Mouse (Mus musculus) stomach, postnatal 0 days (tissue): ENCODE data around the gene Enah. TPM values are rescaled to one million over a fixed set of nuclear protein-coding genes. Genes with fewer than 3 reads are reported as not detected.
A peak's percentile ranks its signal among the peaks of the same experiment; 100 is the strongest.

Experiments used
- ATAC-seq: fragments of 200-750 bp; cut with Nextera tagmentation; 2 replicates; pipeline ENCODE4 v1.8.0; 2017; ENCODE audit not compliant: low FRiP score, low TSS enrichment
- DNase-seq: peaks from one replicate; pipeline ENCODE4 v3.0.0-alpha.2; 2016; ENCODE audit warnings: low spot score
- H3K27ac ChIP-seq: fragments of 300-500 bp; sonication (generic); replicated peaks from 2 replicates; pipeline ENCODE4 v1.5.1; 2014; ENCODE audit warnings: mild to moderate bottlenecking, control low read depth
- H3K27me3 ChIP-seq: fragments of 300-500 bp; sonication (generic); 2 replicates; pipeline ENCODE4 v1.6.1; 2014; ENCODE audit warnings: low read length; ENCODE audit not compliant: control insufficient read depth, insufficient read depth
- H3K36me3 ChIP-seq: fragments of 300-500 bp; sonication (generic); 2 replicates; pipeline ENCODE4 v1.6.1; 2014; ENCODE audit warnings: low read length, mixed read lengths; ENCODE audit not compliant: control insufficient read depth, insufficient read depth
- H3K4me1 ChIP-seq: fragments of 300-500 bp; sonication (generic); replicated peaks from 2 replicates; pipeline ENCODE4 v1.6.1; 2014; ENCODE audit warnings: antibody characterized with exemption; ENCODE audit not compliant: control insufficient read depth, insufficient read depth
- H3K4me2 ChIP-seq: fragments of 300-500 bp; sonication (generic); replicated peaks from 2 replicates; pipeline ENCODE4 v1.6.1; 2014; ENCODE audit warnings: low read depth, mild to moderate bottlenecking, control low read depth, moderate library complexity
- H3K4me3 ChIP-seq: fragments of 300-500 bp; sonication (generic); 2 replicates; pipeline ENCODE4 v1.5.1; 2014; ENCODE audit warnings: low read depth, low read length, control low read depth
- H3K9ac ChIP-seq: fragments of 300-500 bp; sonication (generic); 2 replicates; pipeline ENCODE4 v1.6.1; 2014; ENCODE audit warnings: mild to moderate bottlenecking, low read length, control low read depth, mixed read lengths
- H3K9me3 ChIP-seq: fragments of 300-500 bp; sonication (generic); 2 replicates; pipeline ENCODE4 v1.6.1; 2016; ENCODE audit warnings: low read length; ENCODE audit not compliant: control insufficient read depth
- CTCF ChIP-seq: IDR thresholded peaks from 2 replicates; pipeline ENCODE4 v1.5.1; 2016; ENCODE audit warnings: antibody characterized with exemption, low read depth, mild to moderate bottlenecking, moderate library complexity
- EP300 ChIP-seq: optimal IDR thresholded peaks from 2 replicates; pipeline ENCODE3; 2016; ENCODE audit warnings: antibody characterized with exemption
- WGBS: fragments of 180-500 bp; shearing (Covaris S2); extraction: QIAGEN DNeasy Blood & Tissue Kit; methylation state at CpG from one replicate; pipeline ENCODE4 v1.1.7; 2014; 5-methylcytosine and 5-hydroxymethylcytosine counted together
- polyA plus RNA-seq: library from polyadenylated mRNA; unstranded; fragments of >200 nt; fragmentation: Nextera tagmentation; extraction: Ambion mirVana; gene quantifications from 2 replicates; pipeline ENCODE4 v1.2.1, GENCODE M21; 2015

Gene Enah
- polyA plus RNA-seq, 1 experiment from 2014 or later: 8.4 TPM

DNA sequence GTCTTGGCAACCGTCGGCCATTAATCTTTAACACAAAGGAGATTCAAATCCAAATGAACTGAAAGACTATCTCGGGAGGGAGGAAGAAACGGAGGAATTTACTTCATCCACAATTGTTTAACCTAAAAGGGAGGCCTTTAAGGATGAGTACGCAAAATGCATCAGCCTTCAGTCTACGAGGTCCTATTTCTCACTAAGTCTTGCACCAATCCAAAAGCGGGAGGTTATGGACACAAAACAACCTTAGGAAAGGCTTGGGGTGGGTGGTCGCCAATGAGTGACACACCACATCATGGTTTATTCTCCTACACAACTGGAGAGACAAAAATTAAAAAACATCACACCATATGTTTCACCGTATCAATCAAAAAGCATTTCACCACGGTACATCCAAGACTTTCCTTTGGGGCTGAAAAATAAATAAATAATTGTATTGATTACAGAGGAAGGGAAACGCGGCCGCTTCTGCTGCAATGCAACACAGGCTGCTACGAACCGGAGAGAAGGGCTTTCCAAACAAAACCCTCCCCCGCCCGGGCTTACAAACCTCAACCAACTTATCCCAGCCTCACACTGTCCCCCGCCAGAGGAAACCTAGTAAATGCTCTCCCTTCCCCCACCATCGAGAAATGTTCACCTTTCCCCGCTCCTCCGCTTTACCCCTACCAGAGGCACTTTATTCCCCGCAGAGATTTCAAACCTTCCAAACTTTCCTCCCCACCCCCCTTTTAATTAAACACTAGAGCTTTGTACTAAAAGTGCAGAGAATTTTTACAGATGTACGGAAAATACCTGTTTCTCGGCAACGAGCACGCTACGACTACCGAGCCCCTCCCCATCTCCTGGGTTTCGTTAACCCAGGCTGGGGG, 1.2 kb downstream of the Enah start:
- TF ChIP-seq EP300: no peak
- TF ChIP-seq CTCF: no peak
- Histone ChIP-seq H3K4me2 (peak overlapping the region; percentile 87), H3K27me3 (no peaks in the 10 kb centered on the region), H3K27ac (peak overlapping the region; percentile 93), H3K9me3 (no peaks in the 10 kb centered on the region), H3K4me1 (no peaks in the 10 kb centered on the region), H3K9ac (peak overlapping the region; percentile 91), H3K36me3 (no peaks in the 10 kb centered on the region), H3K4me3 (peak overlapping the region; percentile 94)
- DNase-seq: peak; percentile 48
- WGBS: 1% methylated on average over 29 of the region's 29 CpGs
- ATAC-seq: 0 out of 2 replicates have a peak, but pooled peaks have one; percentile 10

DNA sequence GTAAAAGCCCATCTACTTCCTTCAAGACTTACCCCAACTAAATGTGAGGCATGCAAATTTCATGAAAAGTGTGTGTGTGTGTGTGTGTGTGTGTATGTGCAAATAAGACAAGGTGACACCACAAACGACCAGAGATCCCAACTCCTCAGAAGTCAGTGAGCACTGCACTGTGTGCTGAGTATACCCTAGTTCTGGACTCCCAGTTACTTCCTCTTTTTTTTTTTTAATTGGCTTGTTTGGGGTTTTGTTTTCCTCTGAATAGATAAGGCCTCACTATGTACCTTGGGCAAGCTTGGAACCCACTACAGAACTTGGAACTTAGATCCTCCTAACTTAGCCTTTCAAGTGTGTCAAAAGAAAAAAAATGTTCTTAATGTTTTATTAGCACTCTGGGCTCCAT, 14.0 kb downstream of the Enah start:
- H3K9ac ChIP-seq: no peak overlapping the region
- H3K9me3 ChIP-seq: no peaks in the 10 kb centered on the region
- TF ChIP-seq CTCF: no peak
- no peak for TF ChIP-seq EP300

DNA sequence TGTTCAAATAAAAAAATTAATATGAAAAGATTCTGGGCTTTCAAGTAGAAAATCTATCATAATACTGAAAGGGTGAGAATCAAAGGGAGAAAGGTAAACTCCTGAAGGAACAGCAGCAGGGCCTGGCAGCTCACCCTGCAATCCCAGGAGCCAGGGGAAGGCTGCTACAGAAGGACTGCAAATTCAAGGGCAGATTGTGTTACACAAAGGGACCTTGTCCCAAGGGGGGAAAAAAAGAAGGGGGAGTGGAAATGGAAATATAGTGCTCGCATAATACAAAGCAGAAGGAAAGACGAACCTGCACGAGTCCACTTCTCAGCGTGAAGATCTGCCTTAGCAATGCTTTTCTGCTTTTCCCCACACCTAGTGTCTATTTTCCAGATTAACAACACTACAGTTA, 21.1 kb downstream of the Enah start:
- no peak overlapping the region for H3K9ac ChIP-seq
- WGBS: 71% methylated on average over 4 of the region's 4 CpGs
- ATAC-seq: no peak

More for the DNA sequence above, 14.0 kb downstream of the Enah start:
- WGBS: 52% methylated on average over 1 of the region's 1 CpGs
- DNase-seq: no peak
- no peaks in the 10 kb centered on the region for H3K4me1 ChIP-seq
- ATAC-seq: no peak
- H3K4me2 ChIP-seq: no peak overlapping the region
- H3K36me3 ChIP-seq: no peaks in the 10 kb centered on the region
- no peak overlapping the region for H3K27ac ChIP-seq
- H3K27me3 ChIP-seq: no peaks in the 10 kb centered on the region
- no peak overlapping the region for H3K4me3 ChIP-seq

DNA sequence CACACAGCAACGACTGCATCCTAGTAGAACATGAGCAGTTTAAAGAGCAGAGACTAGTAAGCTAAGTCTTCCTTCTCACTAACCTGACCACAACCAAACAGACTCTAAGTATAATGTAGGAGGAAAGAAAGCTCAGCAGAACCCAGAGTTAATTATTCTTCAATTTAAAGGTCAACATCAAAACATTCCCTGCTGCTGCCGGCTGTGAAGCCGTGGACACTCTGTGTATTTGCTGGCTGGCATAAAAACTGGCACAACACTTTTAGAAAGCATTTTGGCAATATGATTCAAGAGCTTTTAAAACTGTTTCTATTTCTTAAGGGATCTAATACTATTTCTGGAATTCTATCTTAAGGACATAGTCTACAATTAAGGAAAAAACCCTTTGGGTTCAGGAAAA, 22.0 kb downstream of the Enah start:
- TF ChIP-seq EP300 (no peak), CTCF (no peak)
- 56% methylated on average over 3 of the region's 3 CpGs for WGBS
- no peak for DNase-seq
- Histone ChIP-seq H3K27me3 (no peaks in the 10 kb centered on the region), H3K4me3 (no peak overlapping the region), H3K4me2 (no peak overlapping the region), H3K27ac (no peak overlapping the region), H3K9ac (no peak overlapping the region), H3K9me3 (no peaks in the 10 kb centered on the region), H3K36me3 (no peaks in the 10 kb centered on the region), H3K4me1 (no peaks in the 10 kb centered on the region)
- ATAC-seq: no peak

More for the DNA sequence above, 21.1 kb downstream of the Enah start:
- no peaks in the 10 kb centered on the region for H3K9me3 ChIP-seq
- TF ChIP-seq EP300 (no peak), CTCF (no peak)
- H3K4me2 ChIP-seq: no peak overlapping the region
- H3K4me3 ChIP-seq: no peak overlapping the region
- no peak overlapping the region for H3K27ac ChIP-seq
- H3K4me1 ChIP-seq: no peaks in the 10 kb centered on the region
- no peak for DNase-seq
- no peaks in the 10 kb centered on the region for H3K36me3 ChIP-seq
- no peaks in the 10 kb centered on the region for H3K27me3 ChIP-seq

DNA sequence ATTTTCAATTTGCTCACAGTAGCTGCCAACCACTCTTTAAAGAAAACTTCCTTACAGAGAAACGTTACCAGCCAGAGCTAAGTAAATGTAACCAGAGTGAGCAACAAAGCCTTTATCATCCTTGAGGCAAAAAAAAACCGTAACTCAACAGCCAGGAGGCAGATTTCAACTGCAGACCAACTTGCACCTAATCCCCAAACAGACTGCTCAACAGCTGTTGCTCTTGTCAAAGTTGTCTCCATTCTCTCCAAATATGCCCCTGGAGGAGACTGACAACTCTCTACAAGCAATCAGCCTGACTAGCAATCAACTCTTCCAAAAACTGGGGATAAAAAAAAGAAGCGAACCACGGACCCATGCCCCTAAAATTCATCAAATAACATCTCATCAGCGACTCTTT, 26.2 kb downstream of the Enah start:
- no peaks in the 10 kb centered on the region for H3K9me3 ChIP-seq
- no peaks in the 10 kb centered on the region for H3K4me1 ChIP-seq
- H3K4me3 ChIP-seq: no peak overlapping the region
- DNase-seq (no peak), ATAC-seq (no peak)
- H3K9ac ChIP-seq: no peak overlapping the region
- TF ChIP-seq CTCF: 0 out of 2 replicates have a peak, but pooled peaks have one; percentile 6
- no peak for TF ChIP-seq EP300
- WGBS: 54% methylated on average over 5 of the region's 5 CpGs
- H3K27me3 ChIP-seq: no peaks in the 10 kb centered on the region
- H3K4me2 ChIP-seq: no peak overlapping the region
- H3K27ac ChIP-seq: no peak overlapping the region
- H3K36me3 ChIP-seq: no peaks in the 10 kb centered on the region

DNA sequence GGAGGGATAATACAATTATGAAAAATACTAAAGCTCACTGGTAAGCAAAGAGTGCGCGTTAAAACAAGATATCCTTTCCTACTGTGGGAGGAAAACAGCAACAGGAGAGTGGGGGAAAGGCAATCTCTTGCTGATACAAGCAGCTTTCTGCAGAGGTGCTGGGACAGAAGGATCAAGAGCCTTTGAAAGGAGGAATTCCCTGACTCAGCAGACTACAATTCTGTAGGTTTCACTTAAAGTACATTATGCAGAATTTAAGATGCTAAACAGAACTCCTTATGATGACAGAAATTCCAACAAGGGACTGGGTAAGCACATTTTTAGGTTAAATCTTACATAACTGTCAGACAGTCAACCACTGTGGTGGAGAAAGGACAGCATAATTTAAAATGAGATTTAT, 31.4 kb downstream of the Enah start:
- TF ChIP-seq EP300: no peak
- no peak for TF ChIP-seq CTCF
- H3K4me2 ChIP-seq: no peak overlapping the region
- H3K27me3 ChIP-seq: no peaks in the 10 kb centered on the region
- DNase-seq: no peak
- no peaks in the 10 kb centered on the region for H3K4me1 ChIP-seq
- no peak overlapping the region for H3K4me3 ChIP-seq
- H3K9me3 ChIP-seq: no peaks in the 10 kb centered on the region
- ATAC-seq: no peak
- H3K9ac ChIP-seq: no peak overlapping the region
- no peaks in the 10 kb centered on the region for H3K36me3 ChIP-seq
- no peak overlapping the region; the same call in 1 of the 2 replicates for H3K27ac ChIP-seq
- WGBS: 58% methylated on average over 2 of the region's 2 CpGs
